Mouse (Mus musculus) layer of hippocampus, postnatal 14 days (tissue): ENCODE measurements around the gene 4930562C15Rik. TPM values are rescaled to one million over a fixed set of nuclear protein-coding genes. Genes with fewer than 3 reads are reported as not detected.
A peak's percentile ranks its signal among the peaks of the same experiment; 100 is the strongest.
"Not testable (repeated sequence)": the region's sequence is repeated elsewhere in the genome, so short reads cannot be mapped to it uniquely, and the experiment has no call there.

ENCODE experiments used
- DNase-seq, 2 experiments: peaks; one replicate each; pipeline ENCODE4 v3.0.0; 2021 to 2022; ENCODE audit warnings: low spot score in 2 of 2, mixed read lengths in 1 of 2
- long read RNA-seq, 2 experiments: library from polyadenylated mRNA; stranded (forward); transcript quantifications; one replicate each; pipeline ENCODE4 v2.0.0; 2021
- total RNA-seq, 2 experiments: library from RNA; stranded (reverse); gene quantifications; 2 replicates each; pipeline ENCODE4 v1.2.3; 2021

4930562C15Rik gene
- total RNA-seq = not detected
- long read RNA-seq, experiment 1 = 0 reads
- long read RNA-seq, experiment 2 = 0 reads

DNA sequence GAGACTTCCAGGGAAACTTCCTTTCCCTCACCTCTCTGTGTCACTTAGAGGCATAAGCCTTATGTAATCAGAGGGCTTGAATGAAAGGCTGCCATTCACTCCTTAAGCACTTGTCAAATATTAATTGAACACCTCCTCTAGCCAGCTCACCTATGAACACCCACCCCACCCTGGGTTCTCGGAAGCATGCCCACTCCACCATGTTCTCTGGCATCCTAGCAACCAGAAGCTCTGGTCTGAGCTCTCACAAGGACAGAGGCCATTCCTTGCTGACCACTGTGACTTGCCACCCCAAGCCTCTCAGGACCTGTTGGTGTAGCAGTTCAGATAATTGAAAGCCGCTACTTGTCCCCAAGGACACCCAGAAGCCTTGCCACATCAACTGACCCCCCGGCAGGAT lies at the start of gene 4930562C15Rik:
4930562C15Rik (plus strand) TSS at position 226 of the 400 bp plus-strand sequence.
- DNase-seq = no peak

- no peak for DNase-seq
Measured at GRCm38 (mm10) chr16:4785706-4786105, 49.5 kb upstream of the 4930562C15Rik start.

DNA sequence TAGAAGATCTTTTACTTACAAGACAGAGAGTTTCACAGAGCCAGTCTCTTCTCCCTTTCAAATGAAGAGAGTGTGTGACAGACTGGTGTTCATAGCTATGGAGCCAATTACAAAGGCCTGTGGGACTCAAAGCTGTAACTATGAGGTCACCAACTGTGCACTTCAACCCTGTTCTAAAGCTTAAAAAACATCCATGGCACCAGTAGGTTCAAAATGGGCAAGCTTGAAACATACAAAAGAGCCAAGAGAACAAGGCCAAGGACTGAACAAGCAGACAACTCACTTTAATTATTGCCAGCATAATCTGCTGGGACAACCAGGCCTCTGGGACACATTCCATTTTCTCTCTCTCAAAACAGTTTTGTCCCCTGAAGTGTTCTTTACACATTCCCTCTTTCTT lies 47.0 kb upstream of the 4930562C15Rik start:
- DNase-seq = peak in 1 of 2 experiments; percentile 22

- no peak for DNase-seq
Measured at GRCm38 (mm10) chr16:4789311-4789768, 45.9 kb upstream of the 4930562C15Rik start.

- DNase-seq = peak; percentile 96 to 98
Measured at GRCm38 (mm10) chr16:4789810-4790559, 45.2 kb upstream of the 4930562C15Rik start, which contains the start of gene Cdip1. Gene Cdip1 (minus strand): TSS chr16:4790292.

GRCm38 (mm10) chr16:4791332-4791731 lies 43.9 kb upstream of the 4930562C15Rik start:
- no peak for DNase-seq

DNA sequence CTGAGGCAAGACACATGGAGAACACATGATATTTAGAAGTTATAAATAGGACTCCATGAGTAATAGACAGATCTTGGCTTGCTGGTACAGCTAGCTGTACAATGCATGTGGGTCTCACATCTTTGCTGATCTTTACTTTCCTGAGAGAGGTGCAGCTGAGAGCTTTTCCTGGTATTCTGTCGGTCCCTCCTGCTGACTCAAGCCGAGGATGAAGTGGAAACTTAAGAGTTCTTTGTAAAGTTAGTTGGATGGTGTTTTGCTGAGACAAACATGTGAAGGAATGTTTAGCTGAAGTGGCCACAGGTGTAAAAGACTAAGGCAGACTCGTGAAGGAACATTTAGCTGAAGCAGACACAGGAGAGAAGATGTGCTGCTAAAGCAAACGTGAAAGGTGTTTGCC lies 38.6 kb upstream of the 4930562C15Rik start:
- DNase-seq = no peak

- no peak for DNase-seq
Measured at GRCm38 (mm10) chr16:4818349-4818748, 16.9 kb upstream of the 4930562C15Rik start.

- DNase-seq = not testable (repeated sequence)
Measured at GRCm38 (mm10) chr16:4824466-4824865, 10.8 kb upstream of the 4930562C15Rik start.

DNA sequence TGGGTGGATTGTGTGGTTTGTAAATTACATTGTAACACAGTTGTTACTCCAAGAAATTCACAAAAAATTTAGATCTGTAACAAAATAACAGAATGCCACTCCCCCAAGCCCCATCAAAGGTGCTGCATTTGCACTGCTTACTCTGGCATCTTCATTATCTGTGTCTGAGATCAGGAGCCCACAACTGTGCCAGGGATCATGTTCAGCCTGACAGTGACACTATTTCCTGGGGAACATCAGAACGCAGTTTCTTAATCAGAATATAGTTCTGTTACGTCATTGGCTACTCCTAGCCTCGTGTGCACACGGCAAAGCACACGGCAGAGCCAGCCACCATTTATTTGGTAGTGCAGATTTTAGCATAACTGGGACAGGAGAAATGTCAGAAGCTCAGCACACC lies 7.6 kb upstream of the 4930562C15Rik start:
- DNase-seq = no peak

DNA sequence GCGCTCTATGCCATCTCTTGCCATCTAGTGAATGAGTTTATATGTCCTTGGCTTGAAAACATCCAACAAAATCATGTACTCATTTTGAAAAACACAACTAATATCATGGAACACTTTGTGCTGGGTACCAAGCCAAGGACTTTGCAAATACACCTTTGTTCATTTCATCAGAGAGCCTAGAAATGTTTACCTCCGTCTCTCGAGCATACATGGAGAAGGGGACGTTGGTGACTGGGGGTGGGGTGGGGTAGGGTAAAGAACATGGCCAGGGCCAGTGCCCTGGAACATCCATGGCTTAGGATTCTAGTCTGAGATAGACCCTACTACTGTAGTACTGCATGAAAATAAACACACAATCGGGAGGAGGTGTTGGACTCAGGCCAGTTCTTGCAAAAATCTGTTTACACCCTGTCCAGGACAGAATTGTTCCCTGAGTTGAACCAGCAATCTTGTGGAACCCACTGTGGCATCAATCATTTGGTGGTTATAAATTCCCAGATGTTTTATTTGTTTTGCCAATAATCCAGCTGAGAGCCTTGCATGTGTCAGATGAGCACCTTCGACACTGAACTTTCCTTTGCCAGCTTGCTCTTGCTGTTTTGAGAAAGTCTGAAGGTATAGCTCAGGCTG lies 5.8 kb upstream of the 4930562C15Rik start:
- no peak for DNase-seq

- DNase-seq = peak; percentile 8 to 20
Measured at GRCm38 (mm10) chr16:4831650-4832419, 3.4 kb upstream of the 4930562C15Rik start.

GRCm38 (mm10) chr16:4833858-4834257 lies 1.4 kb upstream of the 4930562C15Rik start:
- DNase-seq = peak; percentile 11 to 42

DNA sequence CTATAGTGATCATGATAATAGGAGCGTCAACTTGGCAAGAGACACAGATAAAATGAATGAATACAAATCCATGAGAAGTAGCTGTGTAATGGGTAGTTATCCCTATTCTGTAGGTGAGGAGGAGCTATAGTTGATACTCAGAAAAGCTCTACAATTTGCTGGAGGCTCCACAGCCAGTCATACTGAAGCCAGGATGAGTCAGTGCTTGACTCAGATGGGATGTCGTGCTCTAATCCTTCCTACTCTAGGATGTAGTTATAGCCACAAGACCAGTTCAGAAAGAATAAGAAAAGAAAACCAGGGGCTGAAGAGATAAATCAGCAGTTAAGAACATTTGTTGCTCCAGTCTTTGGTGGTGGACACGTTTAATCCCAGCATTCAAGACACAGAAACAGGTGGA lies 2.4 kb downstream of the 4930562C15Rik start:
- DNase-seq = no peak

DNA sequence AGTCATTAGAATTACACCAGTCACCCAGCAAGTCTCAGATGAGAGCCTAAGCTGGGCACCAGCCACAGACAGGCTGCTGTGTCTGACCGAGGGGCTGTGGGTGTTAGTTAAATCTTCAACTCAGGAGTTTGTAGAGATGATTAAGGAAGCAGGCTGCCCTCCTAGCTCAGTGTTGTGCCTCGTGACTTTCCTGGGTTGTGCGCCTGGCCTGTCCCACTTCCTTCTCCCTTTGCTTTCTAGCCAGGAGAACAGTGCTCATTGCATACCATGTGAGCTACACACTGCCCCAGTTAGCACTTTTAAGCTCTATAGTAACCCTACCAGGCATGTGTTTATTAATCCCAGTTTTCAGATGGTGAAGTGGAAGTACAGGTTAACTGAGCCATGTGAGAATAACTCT lies 4.3 kb downstream of the 4930562C15Rik start:
- no peak for DNase-seq

DNA sequence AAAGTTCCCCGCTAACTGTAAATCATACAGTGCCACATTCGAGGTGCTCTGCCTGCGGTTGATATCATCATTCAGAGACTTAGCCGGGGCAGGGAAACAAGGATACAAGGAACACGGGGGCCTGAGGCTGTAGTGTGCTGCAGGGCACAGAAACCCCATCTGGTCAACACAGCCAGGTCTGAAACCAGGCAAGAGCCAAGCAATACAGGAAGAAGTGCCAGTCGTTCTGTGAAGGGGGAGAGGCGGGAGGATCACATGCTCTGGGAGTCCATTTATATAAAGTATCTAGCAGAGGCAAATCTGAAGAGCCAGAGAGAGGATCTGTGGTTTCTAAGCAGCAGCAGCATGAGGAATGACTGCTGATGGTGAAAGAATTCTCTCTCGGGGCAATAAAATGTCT lies 5.0 kb downstream of the 4930562C15Rik start:
- DNase-seq = no peak

- DNase-seq = no peak
Measured at GRCm38 (mm10) chr16:4847041-4847440, 11.8 kb downstream of the 4930562C15Rik start.

DNA sequence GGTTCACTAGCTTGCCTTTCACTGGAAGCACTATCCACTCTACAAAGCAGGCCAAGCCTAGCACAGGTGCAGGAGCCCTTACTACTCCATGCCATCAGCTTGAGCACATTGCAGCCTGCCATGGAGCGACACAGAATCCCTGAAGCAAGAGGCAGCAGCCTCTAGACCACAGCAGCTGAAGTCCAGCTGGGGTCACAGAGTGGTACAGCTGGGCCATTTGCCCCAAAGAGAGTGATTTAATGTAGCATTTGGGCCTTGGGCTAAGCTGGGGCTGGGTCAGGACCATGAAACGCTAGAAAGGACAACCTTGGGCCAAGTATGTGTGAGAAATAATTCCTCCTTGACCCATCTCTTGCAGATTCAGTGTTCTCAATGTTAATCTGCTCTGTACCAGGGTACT lies 12.9 kb downstream of the 4930562C15Rik start:
- no peak for DNase-seq

GRCm38 (mm10) chr16:4850361-4850760 lies 15.1 kb downstream of the 4930562C15Rik start:
- no peak for DNase-seq

GRCm38 (mm10) chr16:4850938-4851628 lies 15.9 kb downstream of the 4930562C15Rik start:
- DNase-seq = no peak

- DNase-seq = no peak
Measured at GRCm38 (mm10) chr16:4855046-4855650, 19.9 kb downstream of the 4930562C15Rik start.
